Mouse (Mus musculus): ENCODE data around the gene Pnkd. TPM values are rescaled to one million over a fixed set of nuclear protein-coding genes. Genes with fewer than 3 reads are reported as not detected.

The Pnkd gene
- total and polyA plus RNA-seq, 3 experiments, result 45.5 to 318 (median 154) TPM

GRCm38 (mm10) chr1:74392446-74392994 lies 107.8 kb downstream of the Pnkd start:
- H3K79me2 ChIP-seq (replicated peaks; ENCODE audit: control insufficient read depth, extremely low read depth, insufficient read depth, poor library complexity, severe bottlenecking), result peaks cover 21% of the 10 kb centered on the region
- peak overlapping the region; percentile 76 for H3K27ac ChIP-seq (ENCODE audit: insufficient read depth, low read depth)
- dilution Hi-C loops (cut with MboI; ENCODE audit: extremely low pct_ligation_motif_present, extremely low pct_unique_long_range_greater_than_20kb, low sequenced_read_pairs) (no loop called here), in situ Hi-C loops (cut with MboI; ENCODE audit: low pct_ligation_motif_present, low pct_unique_long_range_greater_than_20kb, low sequenced_read_pairs) (loop anchor here (5.0 to 10.0 kb wide), 2 partner anchors 52 to 80 kb away; no protein-coding TSS in a partner anchor)
- no peaks in the 10 kb centered on the region for H3K27me3 ChIP-seq (replicated peaks)
- TF ChIP-seq MAX (IDR thresholded peaks at IDR 0.05; ENCODE audit: low read length) (no peak), ZMIZ1 (IDR thresholded peaks at IDR 0.05; ENCODE audit: low read depth, low read length) (peak; percentile 44; the same call in 1 of the 2 replicates), BHLHE40 (IDR thresholded peaks at IDR 0.05; ENCODE audit: low read depth, low read length) (peak; percentile 50), SMC3 (IDR thresholded peaks at IDR 0.05; ENCODE audit: low read depth, low read length) (no peak)
- peak overlapping the region; percentile 98 for H3K9ac ChIP-seq (ENCODE audit: insufficient read depth, low read depth)
- H3K9me3 ChIP-seq (replicated peaks; ENCODE audit: low read length), result no peaks in the 10 kb centered on the region
- peak overlapping the region; percentile 41 for H3K4me2 ChIP-seq (ENCODE audit: insufficient read depth, low read depth, poor library complexity, severe bottlenecking)
- peaks cover 8 to 60% of the 10 kb centered on the region in 2 experiments; a peak in 3 of 4 replicates for H3K4me1 ChIP-seq (ENCODE audit: control insufficient read depth in 1 of 2, insufficient read depth in 2 of 2)
- H3K36me3 ChIP-seq (replicated peaks in 1 of 2; ENCODE audit: control insufficient read depth in 1 of 2, insufficient read depth in 1 of 2, low read length in 1 of 2), result peaks cover 19 to 22% of the 10 kb centered on the region in 2 experiments
- DNase-seq (ENCODE audit: extremely low read depth), result no peak
- peak overlapping the region; percentile 65 to 86 (median 73) for H3K4me3 ChIP-seq (replicated peaks in 1 of 3; ENCODE audit: low read depth in 2 of 3, low read length in 2 of 3, poor library complexity in 1 of 3)

- peaks cover 4 to 56% of the 10 kb centered on the region in 2 experiments; a peak in 3 of 4 replicates for H3K4me1 ChIP-seq (ENCODE audit: control insufficient read depth in 1 of 2, insufficient read depth in 2 of 2)
- H3K79me2 ChIP-seq (replicated peaks; ENCODE audit: control insufficient read depth, extremely low read depth, insufficient read depth, poor library complexity, severe bottlenecking), result peaks cover 21% of the 10 kb centered on the region
- peak overlapping the region; percentile 12; the same call in 1 of the 2 replicates for H3K27ac ChIP-seq (ENCODE audit: insufficient read depth, low read depth)
- TF ChIP-seq POLR2A (IDR thresholded peaks at IDR 0.05; ENCODE audit: low read depth, low read length), result no peak
- dilution Hi-C loops (cut with MboI; ENCODE audit: extremely low pct_ligation_motif_present, extremely low pct_unique_long_range_greater_than_20kb, low sequenced_read_pairs), result no loop called here
- DNase-seq (ENCODE audit: extremely low read depth), result no peak
- H3K4me3 ChIP-seq (replicated peaks in 1 of 3; ENCODE audit: low read depth in 2 of 3, low read length in 2 of 3, poor library complexity in 1 of 3), result peak overlapping the region; percentile 65 to 86 (median 73)
- H3K9ac ChIP-seq (ENCODE audit: insufficient read depth, low read depth), result peak overlapping the region; percentile 98
- peaks cover 19 to 22% of the 10 kb centered on the region in 2 experiments for H3K36me3 ChIP-seq (replicated peaks in 1 of 2; ENCODE audit: control insufficient read depth in 1 of 2, insufficient read depth in 1 of 2, low read length in 1 of 2)
- H3K9me3 ChIP-seq (replicated peaks; ENCODE audit: low read length), result no peaks in the 10 kb centered on the region
- in situ Hi-C loops (cut with MboI; ENCODE audit: low pct_ligation_motif_present, low pct_unique_long_range_greater_than_20kb, low sequenced_read_pairs), result loop anchor here (5.0 to 10.0 kb wide), 2 partner anchors 52 to 81 kb away; no protein-coding TSS in a partner anchor
- H3K27me3 ChIP-seq (replicated peaks), result no peaks in the 10 kb centered on the region
- H3K4me2 ChIP-seq (ENCODE audit: insufficient read depth, low read depth, poor library complexity, severe bottlenecking), result peak overlapping the region; percentile 41
Measured at GRCm38 (mm10) chr1:74393010-74393409, 108.3 kb downstream of the Pnkd start.

GRCm38 (mm10) chr1:74393697-74394096 lies 109.0 kb downstream of the Pnkd start:
- H3K9me3 ChIP-seq (replicated peaks; ENCODE audit: low read length), result no peaks in the 10 kb centered on the region
- H3K27me3 ChIP-seq (replicated peaks), result no peaks in the 10 kb centered on the region
- H3K4me1 ChIP-seq (ENCODE audit: control insufficient read depth in 1 of 2, insufficient read depth in 2 of 2), result peaks cover 4 to 55% of the 10 kb centered on the region in 2 experiments; a peak in 3 of 4 replicates
- no peak overlapping the region for H3K4me3 ChIP-seq (replicated peaks in 1 of 3; ENCODE audit: low read depth in 2 of 3, low read length in 2 of 3, poor library complexity in 1 of 3)
- peaks cover 21% of the 10 kb centered on the region for H3K79me2 ChIP-seq (replicated peaks; ENCODE audit: control insufficient read depth, extremely low read depth, insufficient read depth, poor library complexity, severe bottlenecking)
- dilution Hi-C loops (cut with MboI; ENCODE audit: extremely low pct_ligation_motif_present, extremely low pct_unique_long_range_greater_than_20kb, low sequenced_read_pairs), result no loop called here
- H3K27ac ChIP-seq (ENCODE audit: insufficient read depth, low read depth), result no peak overlapping the region
- H3K4me2 ChIP-seq (ENCODE audit: insufficient read depth, low read depth, poor library complexity, severe bottlenecking), result no peak overlapping the region
- no peak for DNase-seq (ENCODE audit: extremely low read depth)
- peaks cover 19 to 22% of the 10 kb centered on the region in 2 experiments for H3K36me3 ChIP-seq (replicated peaks in 1 of 2; ENCODE audit: control insufficient read depth in 1 of 2, insufficient read depth in 1 of 2, low read length in 1 of 2)
- H3K9ac ChIP-seq (ENCODE audit: insufficient read depth, low read depth), result no peak overlapping the region
- TF ChIP-seq MEF2A (IDR thresholded peaks at IDR 0.05; ENCODE audit: borderline replicate concordance, low read depth, low read length) (no peak), CTCF (conservative IDR thresholded peaks at IDR 0.05 in 1 of 2, IDR thresholded peaks at IDR 0.05 in 1 of 2; ENCODE audit: low read depth in 2 of 2, low read length in 2 of 2) (no peak), JUN (IDR thresholded peaks at IDR 0.05; ENCODE audit: insufficient read depth, low read depth, low read length) (no peak), KAT2A (IDR thresholded peaks at IDR 0.05; ENCODE audit: insufficient replicate concordance, low read length) (no peak), RAD21 (IDR thresholded peaks at IDR 0.05; ENCODE audit: low read depth, low read length) (no peak), HCFC1 (IDR thresholded peaks at IDR 0.05; ENCODE audit: low read depth, low read length) (no peak), MYC (IDR thresholded peaks at IDR 0.05; ENCODE audit: low read depth, low read length) (no peak), MAX (IDR thresholded peaks at IDR 0.05; ENCODE audit: low read length) (no peak), NRF1 (IDR thresholded peaks at IDR 0.05; ENCODE audit: low read depth, low read length) (no peak), ETS1 (conservative IDR thresholded peaks at IDR 0.05; ENCODE audit: low read depth, low read length) (no peak), NELFE (IDR thresholded peaks at IDR 0.05; ENCODE audit: low read depth, low read length) (no peak), CHD1 (IDR thresholded peaks at IDR 0.05; ENCODE audit: low read depth, low read length) (no peak), SIN3A (IDR thresholded peaks at IDR 0.05; ENCODE audit: low read length) (no peak), TBP (conservative IDR thresholded peaks at IDR 0.05; ENCODE audit: low read depth, low read length) (no peak), EP300 (IDR thresholded peaks at IDR 0.05; ENCODE audit: low read length) (no peak)
- in situ Hi-C loops (cut with MboI; ENCODE audit: low pct_ligation_motif_present, low pct_unique_long_range_greater_than_20kb, low sequenced_read_pairs), result loop anchor here (5.0 to 10.0 kb wide), 2 partner anchors 51 to 81 kb away; no protein-coding TSS in a partner anchor
